Mouse (Mus musculus) mouse embryonic stem cell (cell line): Measurements from ENCODE around the gene Glt1d1.

Source experiments
- in situ Hi-C, 2 experiments: fragments of 300-500 bp; cut with MboI; formaldehyde crosslinking; loops; 1 replicate in 1 of 2; 3 replicates in 1 of 2; pipeline ENCODE4 v1.14.3; 2019 to 2020; ENCODE audit warnings: low sequenced_read_pairs in 2 of 2, low pct_unique_long_range_greater_than_20kb in 1 of 2, mixed read lengths in 1 of 2; ENCODE audit not compliant: unreplicated experiment in 1 of 2

Gene Glt1d1

DNA sequence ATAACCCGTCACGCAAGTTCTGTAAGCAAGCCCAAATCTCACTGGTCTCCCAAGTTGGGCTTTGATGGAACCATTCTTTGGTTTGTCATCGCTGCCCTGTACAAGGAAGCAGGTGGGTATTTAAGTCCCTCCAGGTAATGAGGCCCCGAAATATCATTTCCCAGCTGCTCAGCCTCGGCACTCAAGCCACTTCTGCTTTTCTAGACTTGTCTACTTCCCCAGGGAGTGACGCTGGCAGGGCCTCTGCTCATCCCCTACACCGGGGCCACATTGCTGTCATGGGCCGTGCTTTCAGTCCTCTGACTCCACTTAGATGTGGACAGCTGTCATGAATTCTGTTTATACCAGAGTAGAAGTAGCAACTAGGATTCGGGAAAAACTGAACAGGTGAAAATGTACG lies 11.0 kb upstream of the Glt1d1 start:
- in situ Hi-C loops: no loop called here

DNA sequence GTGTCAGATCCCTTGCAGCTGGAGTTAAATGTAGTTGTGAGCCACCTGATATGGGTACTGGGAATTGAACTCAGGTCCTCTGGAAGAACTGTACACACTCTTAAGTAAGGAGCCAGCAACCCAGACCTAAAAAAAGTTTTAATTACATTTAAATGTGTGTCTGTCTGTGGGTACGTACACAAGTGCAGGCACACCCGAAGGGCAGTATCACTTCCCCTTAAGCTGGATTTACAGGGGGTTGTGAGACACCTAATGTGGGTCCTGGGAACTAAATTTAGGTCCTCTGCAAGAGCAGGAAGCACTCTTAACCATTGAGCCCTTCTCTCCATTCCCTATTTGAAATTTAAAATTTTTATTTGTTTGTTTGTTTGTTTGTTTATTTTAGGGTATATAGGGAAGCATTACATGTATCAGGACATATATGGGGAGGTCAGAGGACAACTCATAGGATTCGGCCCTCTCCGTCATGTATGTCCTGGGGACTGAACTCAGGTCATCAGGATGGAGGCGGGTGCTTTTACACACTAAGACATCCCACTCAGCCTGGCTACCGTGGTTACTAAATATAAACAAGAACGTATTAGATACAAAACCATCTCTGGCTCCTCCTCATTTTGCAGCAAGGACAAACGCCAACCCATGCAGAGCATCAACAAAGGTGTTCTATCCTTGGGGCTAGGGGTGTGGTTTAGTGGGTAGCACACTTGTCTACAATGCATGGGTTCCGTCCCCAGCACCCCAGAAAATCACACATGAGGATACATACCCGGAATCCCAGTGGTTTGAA lies 7.4 kb upstream of the Glt1d1 start:
- in situ Hi-C loops: no loop called here

DNA sequence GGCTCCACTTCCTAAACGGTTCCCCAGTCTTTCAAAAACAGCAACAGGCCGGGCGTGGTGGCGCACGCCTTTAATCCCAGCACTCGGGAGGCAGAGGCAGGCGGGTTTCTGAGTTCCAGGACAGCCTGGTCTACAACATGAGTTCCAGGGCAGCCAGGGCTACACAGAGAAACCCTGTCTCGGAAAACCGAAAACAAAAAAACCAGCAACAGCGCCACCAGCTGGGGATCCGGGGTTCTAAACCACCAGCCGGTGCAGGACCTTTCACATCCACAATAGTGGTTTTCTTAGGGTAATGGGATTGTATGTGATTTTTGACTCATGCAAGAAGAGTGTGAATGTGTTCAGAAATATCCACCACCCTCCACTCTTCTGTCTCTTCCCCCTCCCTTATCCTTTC lies 4.8 kb upstream of the Glt1d1 start:
- in situ Hi-C loops: no loop called here

DNA sequence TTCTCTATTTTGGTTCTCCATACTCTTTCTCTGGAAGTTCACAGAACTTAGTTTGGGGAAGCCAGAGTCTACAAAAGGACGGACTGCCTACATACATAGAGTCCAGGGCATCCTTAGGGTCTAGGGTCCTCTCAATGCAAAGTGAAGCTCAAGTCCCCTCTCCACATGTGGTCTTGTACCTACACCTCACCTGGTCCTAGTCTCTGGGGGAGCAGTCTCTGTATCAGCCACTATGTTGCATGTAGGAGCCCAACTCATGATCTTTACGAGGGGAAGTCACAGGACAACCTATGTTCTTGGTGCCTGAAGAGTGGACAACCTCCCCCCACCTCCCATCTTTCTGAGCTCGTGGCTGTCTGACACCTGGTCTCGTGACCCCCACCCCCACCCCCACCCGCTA lies 391 bp upstream of the Glt1d1 start:
- in situ Hi-C loops: no loop called here

DNA sequence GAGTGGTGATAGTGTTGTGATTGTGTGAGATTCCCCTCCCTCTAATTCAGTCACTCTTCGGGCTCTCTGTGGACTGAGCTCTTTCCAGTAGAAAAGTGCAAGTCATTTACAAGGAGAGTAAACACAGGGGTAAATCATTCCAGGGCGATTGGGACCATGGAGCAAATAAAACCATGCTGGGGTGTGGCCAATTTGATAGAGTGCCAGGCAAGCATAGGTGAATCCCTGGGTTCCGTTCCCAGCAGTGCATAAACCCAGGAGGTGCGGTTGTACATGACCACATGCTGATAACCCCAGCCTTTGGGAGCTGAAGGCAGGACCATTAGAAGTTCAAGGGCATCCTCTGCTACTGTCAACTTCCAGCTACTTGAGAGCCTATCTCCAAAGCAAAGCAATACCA lies 1.1 kb downstream of the Glt1d1 start:
- in situ Hi-C loops: no loop called here

DNA sequence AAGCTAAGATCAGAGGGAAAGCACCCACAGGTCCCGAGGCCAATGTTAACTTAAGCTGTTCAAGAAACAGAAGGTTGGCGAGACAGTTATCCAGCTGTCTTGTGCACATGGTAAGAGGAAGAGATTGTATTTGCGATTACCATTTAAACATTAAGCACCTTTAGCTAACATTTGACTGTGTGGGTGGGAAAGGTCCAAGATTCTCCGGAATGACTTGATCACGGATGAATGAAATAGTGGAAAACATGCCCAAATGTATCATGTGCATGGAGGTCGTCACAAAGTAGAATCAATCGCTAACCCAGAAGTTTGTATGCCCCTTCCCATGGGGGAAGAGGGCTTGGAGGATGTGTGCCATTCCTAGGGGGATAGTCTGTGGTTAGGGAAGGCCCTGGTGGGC lies 1.6 kb downstream of the Glt1d1 start:
- in situ Hi-C loops: no loop called here

DNA sequence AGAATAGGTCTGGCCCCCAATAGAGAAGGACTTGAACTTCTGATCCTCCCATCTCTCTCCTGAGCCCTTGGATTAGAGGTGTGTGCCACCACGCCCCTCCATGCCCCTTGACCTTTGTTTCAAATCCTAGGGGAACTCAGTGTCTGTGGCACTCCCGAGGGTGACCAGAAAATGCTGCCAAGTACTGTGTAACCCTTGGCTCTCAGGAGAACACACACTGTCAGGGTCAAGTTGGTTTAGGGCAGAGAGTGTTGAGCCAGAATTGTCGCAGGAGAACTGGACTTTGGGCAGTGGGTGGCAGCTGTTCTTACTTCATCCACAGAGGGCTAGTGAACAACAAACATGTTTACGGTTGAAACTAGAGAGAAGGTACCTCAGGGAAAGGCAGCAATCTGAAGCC lies 5.6 kb downstream of the Glt1d1 start:
- in situ Hi-C loops: no loop called here

DNA sequence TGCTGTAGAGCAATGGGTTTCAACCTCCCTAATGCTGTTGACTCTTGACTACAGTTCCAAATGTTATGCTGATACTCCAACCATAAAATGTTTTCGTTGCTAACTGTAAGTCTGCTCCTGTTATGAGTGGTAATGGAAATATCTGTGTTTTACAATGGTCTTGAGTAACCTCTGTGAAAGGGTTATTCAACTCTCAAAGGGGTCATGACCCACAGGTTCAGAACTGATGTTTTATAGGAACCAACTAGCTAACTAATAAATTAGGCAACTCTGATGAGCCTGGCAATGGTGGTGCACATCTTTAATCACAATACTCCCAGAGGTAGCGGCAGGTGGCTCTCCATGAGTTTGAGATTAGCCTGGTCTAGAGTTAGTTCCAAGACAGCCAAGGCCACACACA lies 6.1 kb downstream of the Glt1d1 start:
- in situ Hi-C loops: no loop called here

DNA sequence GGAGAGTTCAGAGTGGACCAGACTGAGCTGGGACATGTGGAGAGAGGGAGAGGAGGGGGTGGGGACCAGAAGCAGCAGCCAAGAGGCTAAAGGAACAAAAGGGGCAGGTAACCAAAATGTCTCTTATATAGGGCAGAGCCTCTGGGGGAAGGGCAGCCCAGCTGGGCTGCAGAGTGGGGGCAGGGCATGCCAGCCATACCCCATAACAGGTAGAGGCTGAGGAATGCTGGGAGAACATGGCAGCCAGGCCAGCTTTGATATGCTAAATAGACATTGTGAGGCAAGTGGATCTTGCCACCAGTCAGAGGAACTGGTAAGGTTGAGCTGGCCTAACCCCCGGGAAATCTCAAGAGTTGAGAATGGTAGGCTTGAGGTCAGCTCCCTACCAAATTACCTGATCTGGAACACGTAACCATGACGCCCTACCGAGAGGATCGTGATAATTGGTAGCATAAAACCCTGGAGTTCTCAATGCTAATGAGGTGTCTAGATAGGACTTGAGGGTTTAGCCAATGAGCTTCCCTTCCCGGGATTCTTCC lies 7.1 kb downstream of the Glt1d1 start:
- in situ Hi-C loops: no loop called here

DNA sequence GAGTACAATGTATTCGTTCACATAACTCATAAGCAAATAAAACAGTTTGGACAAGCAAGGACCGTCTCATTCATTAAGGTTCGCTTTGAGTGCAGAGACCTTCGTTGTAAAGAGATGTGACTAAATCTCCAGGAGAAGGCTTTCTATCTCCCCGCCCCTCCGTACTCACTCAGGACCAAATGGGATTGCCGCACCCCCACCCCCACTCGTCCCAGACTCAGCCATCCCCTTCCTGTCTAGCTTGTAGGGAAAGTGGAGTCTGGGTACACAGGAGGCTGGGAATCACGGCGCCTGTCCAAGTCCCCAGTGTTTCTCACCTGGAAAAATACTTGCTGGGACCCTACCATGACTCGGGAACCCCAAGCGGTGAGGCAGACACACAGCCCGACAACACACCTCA lies 7.6 kb downstream of the Glt1d1 start:
- in situ Hi-C loops: no loop called here

DNA sequence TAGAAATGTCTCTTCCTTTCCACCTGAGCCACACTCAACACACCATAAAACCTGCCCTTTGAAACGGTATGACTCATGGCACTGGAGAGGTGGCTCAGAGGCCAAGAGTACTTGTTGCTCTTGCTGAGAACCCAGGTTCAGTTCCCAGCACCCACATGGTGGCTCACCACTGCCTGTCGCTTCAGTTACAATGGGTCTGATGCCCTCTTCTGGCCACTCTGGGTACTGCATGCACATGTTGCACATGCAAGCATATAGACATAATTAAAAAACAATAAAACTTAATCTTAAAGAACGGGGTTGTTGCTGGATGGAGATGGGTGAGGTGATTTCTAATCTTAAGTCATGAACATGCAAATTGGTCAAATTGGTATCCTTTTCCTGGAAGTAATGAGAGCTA lies 8.3 kb downstream of the Glt1d1 start:
- in situ Hi-C loops: no loop called here

DNA sequence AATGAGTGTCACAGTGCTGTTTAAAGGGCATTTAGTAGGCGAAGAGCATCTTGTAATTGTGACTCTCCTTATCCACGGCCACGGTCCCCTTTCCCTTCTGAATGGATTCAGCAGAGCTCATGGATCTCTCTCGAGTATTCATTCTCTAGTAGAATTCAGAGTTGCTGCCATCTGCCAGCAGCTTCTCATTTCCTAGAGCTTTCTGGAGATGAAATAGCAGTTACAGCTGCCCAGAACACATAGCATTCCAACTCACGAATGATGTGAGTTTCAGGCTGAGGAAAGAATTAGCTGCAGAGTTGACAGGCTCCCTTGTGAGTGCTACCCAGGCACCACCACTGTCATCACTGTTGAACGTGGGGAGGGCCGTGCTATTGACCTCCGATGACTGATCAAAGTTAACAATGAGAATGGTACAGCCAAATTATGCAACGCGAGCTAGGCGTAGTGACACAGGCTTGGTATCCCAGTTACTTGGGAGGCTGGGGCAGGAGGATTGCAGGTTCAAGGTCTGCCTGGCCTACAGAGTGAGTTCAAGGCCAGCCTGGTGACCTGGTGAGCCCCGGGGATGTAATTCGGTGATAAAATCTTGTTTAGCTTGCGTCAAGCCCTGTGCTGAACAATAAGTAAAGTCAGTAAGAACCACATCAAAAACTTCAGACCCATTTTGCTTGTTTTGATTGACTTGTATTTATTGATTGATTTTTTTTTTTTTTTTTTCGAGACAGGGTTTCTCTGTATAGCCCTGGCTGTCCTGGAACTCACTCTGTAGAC lies 9.3 kb downstream of the Glt1d1 start:
- in situ Hi-C loops: no loop called here

DNA sequence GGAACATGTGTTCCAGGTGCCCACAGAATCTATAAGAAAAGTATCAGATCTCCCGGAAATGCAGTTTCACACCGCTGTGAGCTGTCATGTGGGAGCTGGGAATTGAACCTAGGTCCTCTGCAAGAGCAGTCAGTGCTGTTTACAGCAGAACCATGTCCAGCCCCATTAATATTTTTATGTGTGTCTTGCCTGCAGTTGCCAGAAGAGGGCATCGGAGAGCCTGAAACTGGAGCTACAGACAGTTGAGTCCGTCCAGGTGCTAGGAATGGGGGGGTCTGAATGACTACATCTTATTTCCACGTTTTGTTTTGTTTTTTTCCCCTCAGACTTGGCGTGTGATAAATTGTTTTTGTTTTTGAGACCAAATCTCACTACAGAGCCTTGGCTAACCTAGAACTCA lies 16.0 kb downstream of the Glt1d1 start:
- in situ Hi-C loops: no loop called here

DNA sequence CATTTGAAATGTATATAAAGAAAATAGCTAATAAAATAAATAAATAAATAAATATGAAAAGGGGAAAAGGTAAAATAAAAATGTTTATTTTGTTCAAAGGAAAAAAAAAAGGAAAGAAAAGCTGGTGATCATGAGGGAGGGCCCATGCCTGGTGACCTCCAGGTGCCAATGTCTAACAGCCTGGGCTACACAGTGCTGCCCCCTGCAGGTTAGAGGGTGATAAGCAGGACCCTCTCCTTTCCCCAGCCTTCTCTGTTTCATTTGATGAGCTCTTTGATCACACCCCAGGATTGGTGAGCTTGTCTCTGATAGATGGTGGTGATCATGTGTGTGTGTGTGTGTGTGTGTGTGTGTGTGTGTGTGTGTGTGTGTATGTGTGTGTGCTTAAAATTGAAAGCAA lies 17.0 kb downstream of the Glt1d1 start:
- in situ Hi-C loops: no loop called here

DNA sequence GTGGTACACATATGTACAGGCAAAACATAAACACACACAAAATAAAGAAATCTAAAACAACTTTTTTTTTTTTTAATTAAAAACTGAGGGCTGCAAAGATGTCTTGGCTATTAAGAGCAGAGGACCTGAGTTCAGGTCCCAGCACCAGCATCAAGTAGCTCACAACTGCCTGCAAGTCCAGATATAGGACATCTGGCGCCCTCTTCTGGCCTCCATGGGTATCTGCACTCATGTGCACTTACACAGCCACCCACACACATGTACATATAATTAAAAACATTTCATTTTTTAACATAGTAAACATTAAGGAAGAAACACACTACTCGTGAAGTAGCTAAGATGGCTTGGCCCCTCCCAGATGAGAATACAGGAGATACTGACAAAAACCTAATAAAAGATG lies 26.2 kb downstream of the Glt1d1 start:
- in situ Hi-C loops: no loop called here

DNA sequence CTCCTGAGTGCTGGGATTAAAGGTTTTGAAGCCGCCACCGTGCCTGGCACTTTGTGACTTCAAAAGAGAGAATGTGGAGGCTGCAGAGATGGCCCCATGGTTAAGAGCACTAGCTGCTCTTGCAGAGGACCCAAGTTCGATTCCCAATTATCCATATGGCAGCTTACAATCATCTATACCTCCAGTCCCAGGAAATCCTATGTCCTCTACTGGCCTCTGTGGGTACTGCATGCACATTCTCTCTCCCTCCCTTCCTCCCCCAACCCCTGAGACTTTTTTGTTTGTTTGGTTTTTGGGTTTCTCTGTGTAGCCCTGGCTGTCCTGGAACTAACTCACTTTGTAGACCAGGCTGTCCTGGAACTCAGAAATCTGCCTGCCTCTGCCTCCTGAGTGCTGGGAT lies 27.2 kb downstream of the Glt1d1 start:
- in situ Hi-C loops: no loop called here

DNA sequence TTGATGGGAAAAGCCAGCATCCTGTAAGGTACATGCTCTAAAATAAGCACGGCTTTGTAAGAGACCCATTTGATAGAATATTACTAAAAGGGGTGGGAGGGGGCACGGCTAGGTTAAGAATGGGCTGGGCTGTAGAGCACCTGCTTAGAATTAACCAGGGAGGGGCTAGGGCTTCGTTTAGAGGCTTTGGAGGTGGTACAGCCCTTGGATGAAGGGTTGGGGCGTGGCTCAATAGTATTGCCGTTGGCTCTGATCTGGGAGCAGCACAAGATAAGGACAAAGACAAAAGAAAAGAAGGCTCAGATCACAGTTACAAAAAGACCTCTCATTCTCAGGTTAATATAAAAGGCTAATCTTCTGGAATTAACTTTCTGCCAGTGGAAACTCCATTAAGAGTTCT lies 28.2 kb downstream of the Glt1d1 start:
- in situ Hi-C loops: no loop called here

DNA sequence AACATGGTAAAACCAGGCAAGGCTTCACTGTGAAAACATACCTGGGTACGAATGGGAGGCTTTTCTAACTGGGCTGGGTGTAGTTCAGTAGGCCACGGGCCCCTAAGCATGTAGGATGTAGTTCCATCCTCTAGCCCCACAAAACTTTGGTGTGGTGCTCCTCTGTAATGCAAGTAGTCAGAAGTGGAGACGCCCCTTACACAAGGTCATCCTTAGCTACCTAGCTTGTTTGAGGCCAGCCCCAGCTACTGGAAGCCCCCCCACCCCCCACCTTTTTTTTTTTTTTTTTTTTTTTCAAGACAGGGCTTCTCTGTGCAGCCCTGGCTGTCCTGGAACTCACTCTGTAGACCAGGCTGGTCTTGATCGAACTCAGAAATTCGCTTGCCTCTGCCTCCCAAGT lies 28.9 kb downstream of the Glt1d1 start:
- in situ Hi-C loops: no loop called here

DNA sequence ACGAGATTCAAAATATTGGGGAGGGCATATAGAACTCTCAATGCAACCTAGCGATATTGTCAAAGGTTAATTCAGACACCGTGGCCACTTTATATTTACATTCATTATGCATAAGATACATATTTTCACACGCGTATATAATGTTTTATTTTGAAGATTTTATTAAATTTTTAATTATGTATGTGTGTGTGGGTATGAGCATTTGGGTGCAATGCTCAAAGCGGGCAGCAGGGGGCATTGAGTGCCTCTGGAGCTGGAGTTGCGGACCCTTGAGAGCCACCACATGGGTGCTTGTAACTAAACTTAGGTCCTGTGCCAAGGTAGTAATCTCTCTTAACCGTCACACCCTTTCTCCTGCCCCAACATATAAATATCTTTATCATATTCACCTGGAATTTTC lies 41.9 kb downstream of the Glt1d1 start:
- in situ Hi-C loops: no loop called here

DNA sequence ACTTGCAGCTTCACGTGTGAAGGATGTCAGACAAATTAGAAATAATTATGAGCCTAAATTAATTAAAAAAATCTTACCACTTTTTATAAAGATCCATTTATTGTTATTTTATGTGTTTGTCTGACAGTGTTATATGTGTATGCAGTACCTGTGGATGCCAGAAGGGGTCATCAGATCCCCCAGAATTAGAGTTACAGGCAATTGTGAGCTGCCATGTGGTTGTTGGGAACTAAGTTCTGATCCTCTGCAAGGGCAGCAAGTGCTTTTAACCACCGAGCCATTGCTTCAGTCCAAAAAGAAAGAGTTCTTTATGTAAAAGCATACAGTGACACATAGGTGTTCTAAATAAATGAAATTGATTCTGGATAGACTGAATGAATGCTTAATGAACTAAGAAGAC lies 45.5 kb downstream of the Glt1d1 start:
- in situ Hi-C loops: loop anchor here in 1 of 2 experiments (25.0 kb wide), 1 partner anchor 935 kb away; the partner anchor contains the start of gene Fzd10
